Mouse (Mus musculus) kidney, embryonic 15.5 days (tissue): ENCODE measurements at regions not wholly inside any gene's neighbourhood (a gene's known extent, or its start where the extent isn't known, plus 50 kb on each side); places are given as distances from the start of the nearest gene placed in this dataset.

Experiments used
- ATAC-seq: fragments of 200-750 bp; cut with Nextera tagmentation; replicated peaks from 2 replicates; pipeline ENCODE4 v1.8.0; 2017; ENCODE audit warnings: moderate TSS enrichment; ENCODE audit not compliant: low FRiP score
- H3K27ac ChIP-seq: fragments of 300-500 bp; sonication (generic); 2 replicates; pipeline ENCODE4 v1.5.1; 2015; ENCODE audit warnings: mild to moderate bottlenecking, inconsistent platforms
- H3K27me3 ChIP-seq: fragments of 300-500 bp; sonication (generic); 2 replicates; pipeline ENCODE4 v1.6.1; 2015; ENCODE audit warnings: inconsistent platforms
- H3K36me3 ChIP-seq: fragments of 300-500 bp; sonication (generic); 2 replicates; pipeline ENCODE4 v1.6.1; 2015; ENCODE audit warnings: inconsistent platforms
- H3K4me1 ChIP-seq: fragments of 300-500 bp; sonication (generic); 2 replicates; pipeline ENCODE4 v1.6.1; 2015; ENCODE audit warnings: inconsistent platforms
- H3K4me2 ChIP-seq: fragments of 300-500 bp; sonication (generic); 2 replicates; pipeline ENCODE4 v1.6.1; 2015; ENCODE audit warnings: moderate library complexity, mild to moderate bottlenecking, inconsistent platforms
- H3K4me3 ChIP-seq: fragments of 300-500 bp; sonication (generic); replicated peaks from 2 replicates; pipeline ENCODE4 v1.5.1; 2015; ENCODE audit warnings: mild to moderate bottlenecking, inconsistent platforms
- H3K9ac ChIP-seq: fragments of 300-500 bp; sonication (generic); 2 replicates; pipeline ENCODE4 v1.6.1; 2015; ENCODE audit warnings: mild to moderate bottlenecking, inconsistent platforms
- H3K9me3 ChIP-seq: fragments of 300-500 bp; sonication (generic); replicated peaks from 2 replicates; pipeline ENCODE4 v1.6.1; 2016; ENCODE audit warnings: inconsistent platforms
- WGBS: fragments of 180-500 bp; shearing (Covaris S2); methylation state at CpG from one replicate; pipeline ENCODE4 v1.1.7; 2015; ENCODE audit warnings: mixed read lengths; 5-methylcytosine and 5-hydroxymethylcytosine counted together

DNA sequence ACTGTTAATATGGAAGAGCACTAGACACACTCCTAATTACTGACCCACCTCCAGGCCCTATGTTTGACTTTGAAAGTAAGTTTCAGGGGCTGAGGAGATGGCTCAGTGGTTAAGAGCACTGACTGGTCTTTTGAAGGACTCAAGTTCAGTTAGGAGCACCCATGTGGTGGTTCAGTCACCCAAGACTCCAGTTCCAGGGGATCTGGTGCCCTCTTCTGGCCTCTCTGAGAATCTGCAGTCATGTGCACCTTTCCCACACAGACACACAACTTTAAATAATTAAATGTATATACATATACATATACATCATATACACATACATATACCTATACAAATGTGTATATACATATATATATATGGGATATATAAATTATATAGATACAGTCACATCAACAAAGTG, 91.5 kb upstream of the Mvb12b start:
- no peak overlapping the region for H3K9ac ChIP-seq
- peaks cover 6% of the 10 kb centered on the region; the same call in 1 of the 2 replicates for H3K4me1 ChIP-seq
- H3K9me3 ChIP-seq, result no peaks in the 10 kb centered on the region
- H3K4me3 ChIP-seq, result no peak overlapping the region
- no peaks in the 10 kb centered on the region for H3K36me3 ChIP-seq
- no peak overlapping the region for H3K4me2 ChIP-seq
- no peak for ATAC-seq
- H3K27ac ChIP-seq, result no peak overlapping the region
- H3K27me3 ChIP-seq, result no peaks in the 10 kb centered on the region

GRCm38 (mm10) chr2:33978550-33978949, 90.8 kb upstream of the Mvb12b start:
- H3K9ac ChIP-seq, result no peak overlapping the region
- WGBS, result 82% methylated on average over 4 of the region's 4 CpGs

GRCm38 (mm10) chr2:33977576-33978352, 90.0 kb upstream of the Mvb12b start:
- Histone ChIP-seq H3K36me3 (no peaks in the 10 kb centered on the region), H3K9ac (no peak overlapping the region), H3K27me3 (no peaks in the 10 kb centered on the region), H3K4me2 (no peak overlapping the region), H3K27ac (no peak overlapping the region), H3K4me3 (no peak overlapping the region), H3K4me1 (peaks cover 6% of the 10 kb centered on the region; the same call in 1 of the 2 replicates), H3K9me3 (no peaks in the 10 kb centered on the region)
- ATAC-seq, result no peak
- WGBS, result 68% methylated on average over 20 of the region's 20 CpGs

More at GRCm38 (mm10) chr2:33978550-33978949, 90.8 kb upstream of the Mvb12b start:
- Histone ChIP-seq H3K9me3 (no peaks in the 10 kb centered on the region), H3K27me3 (no peaks in the 10 kb centered on the region), H3K4me3 (no peak overlapping the region), H3K36me3 (no peaks in the 10 kb centered on the region), H3K27ac (no peak overlapping the region), H3K4me2 (no peak overlapping the region), H3K4me1 (peaks cover 6% of the 10 kb centered on the region; the same call in 1 of the 2 replicates)
- ATAC-seq, result no peak

- H3K4me2 ChIP-seq, result no peak overlapping the region
- H3K4me3 ChIP-seq, result no peak overlapping the region
- no peak overlapping the region for H3K9ac ChIP-seq
- no peak for ATAC-seq
- H3K4me1 ChIP-seq, result peaks cover 6% of the 10 kb centered on the region; the same call in 1 of the 2 replicates
- H3K9me3 ChIP-seq, result no peaks in the 10 kb centered on the region
- WGBS, result 91% methylated on average over 5 of the region's 5 CpGs
- H3K27me3 ChIP-seq, result peaks cover under 1% of the 10 kb centered on the region; the same call in 1 of the 2 replicates
- no peak overlapping the region for H3K27ac ChIP-seq
- no peaks in the 10 kb centered on the region for H3K36me3 ChIP-seq
Measured at GRCm38 (mm10) chr2:33977151-33977550, 89.4 kb upstream of the Mvb12b start.

DNA sequence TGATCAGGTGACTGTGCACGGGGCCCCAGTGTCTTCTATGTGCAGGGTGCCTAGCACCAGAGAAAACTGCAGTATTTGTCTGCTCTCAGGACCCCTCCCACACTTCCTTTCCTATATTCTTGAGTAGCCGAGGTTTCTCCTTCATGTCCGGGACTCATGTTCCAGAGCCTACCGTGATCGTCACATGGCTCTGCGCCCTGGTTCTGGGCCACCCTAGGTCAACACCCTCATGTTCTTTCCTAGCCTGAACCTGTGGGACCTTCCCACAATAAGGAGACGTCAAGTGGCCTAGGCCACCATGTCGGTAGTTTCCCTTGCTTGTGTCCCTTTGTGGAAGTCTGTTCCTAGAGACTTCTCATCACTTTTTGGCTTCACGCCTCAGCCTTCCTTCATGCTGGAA, 88.4 kb upstream of the Mvb12b start:
- peak overlapping the region; percentile 48 for H3K4me2 ChIP-seq
- 74% methylated on average over 9 of the region's 9 CpGs for WGBS

GRCm38 (mm10) chr2:33975423-33976127, 87.8 kb upstream of the Mvb12b start:
- ATAC-seq, result peak; percentile 75
- 56% methylated on average over 14 of the region's 14 CpGs for WGBS
- Histone ChIP-seq H3K9ac (no peak overlapping the region), H3K4me2 (peak overlapping the region; percentile 48), H3K36me3 (no peaks in the 10 kb centered on the region), H3K27me3 (peaks cover 3% of the 10 kb centered on the region; the same call in 1 of the 2 replicates), H3K4me1 (peaks cover 6% of the 10 kb centered on the region; the same call in 1 of the 2 replicates), H3K4me3 (peak overlapping the region; percentile 11; the same call in 1 of the 2 replicates), H3K27ac (no peak overlapping the region), H3K9me3 (no peaks in the 10 kb centered on the region)

More for the DNA sequence above, 88.4 kb upstream of the Mvb12b start:
- H3K4me1 ChIP-seq, result peaks cover 6% of the 10 kb centered on the region; the same call in 1 of the 2 replicates
- peak overlapping the region; percentile 11; the same call in 1 of the 2 replicates for H3K4me3 ChIP-seq
- H3K27me3 ChIP-seq, result peaks cover 3% of the 10 kb centered on the region; the same call in 1 of the 2 replicates
- H3K9me3 ChIP-seq, result no peaks in the 10 kb centered on the region
- no peak for ATAC-seq
- H3K27ac ChIP-seq, result no peak overlapping the region
- H3K36me3 ChIP-seq, result no peaks in the 10 kb centered on the region
- no peak overlapping the region for H3K9ac ChIP-seq

GRCm38 (mm10) chr2:33974737-33975422, 87.1 kb upstream of the Mvb12b start:
- Histone ChIP-seq H3K9ac (no peak overlapping the region), H3K9me3 (no peaks in the 10 kb centered on the region), H3K4me2 (no peak overlapping the region), H3K36me3 (no peaks in the 10 kb centered on the region), H3K27me3 (peaks cover 3% of the 10 kb centered on the region; the same call in 1 of the 2 replicates), H3K4me3 (no peak overlapping the region), H3K4me1 (peaks cover 6% of the 10 kb centered on the region; the same call in 1 of the 2 replicates), H3K27ac (no peak overlapping the region)
- 71% methylated on average over 15 of the region's 15 CpGs for WGBS
- no peak for ATAC-seq

- Histone ChIP-seq H3K27ac (no peak overlapping the region), H3K4me2 (no peak overlapping the region), H3K27me3 (peaks cover 3% of the 10 kb centered on the region; the same call in 1 of the 2 replicates), H3K36me3 (no peaks in the 10 kb centered on the region), H3K9ac (no peak overlapping the region), H3K9me3 (no peaks in the 10 kb centered on the region), H3K4me1 (peaks cover 6% of the 10 kb centered on the region; the same call in 1 of the 2 replicates), H3K4me3 (no peak overlapping the region)
- WGBS, result 94% methylated on average over 3 of the region's 3 CpGs
- ATAC-seq, result no peak
Measured at GRCm38 (mm10) chr2:33974031-33974430, 86.3 kb upstream of the Mvb12b start.

- peaks cover 3% of the 10 kb centered on the region; the same call in 1 of the 2 replicates for H3K27me3 ChIP-seq
- WGBS, result 70% methylated on average over 4 of the region's 4 CpGs
- no peak overlapping the region for H3K4me3 ChIP-seq
- no peak overlapping the region for H3K9ac ChIP-seq
- peaks cover 6% of the 10 kb centered on the region; the same call in 1 of the 2 replicates for H3K4me1 ChIP-seq
- no peak overlapping the region for H3K27ac ChIP-seq
- H3K9me3 ChIP-seq, result no peaks in the 10 kb centered on the region
- H3K36me3 ChIP-seq, result no peaks in the 10 kb centered on the region
- peak; percentile 69 for ATAC-seq
- H3K4me2 ChIP-seq, result no peak overlapping the region
Measured at GRCm38 (mm10) chr2:33973213-33973834, 85.6 kb upstream of the Mvb12b start.

DNA sequence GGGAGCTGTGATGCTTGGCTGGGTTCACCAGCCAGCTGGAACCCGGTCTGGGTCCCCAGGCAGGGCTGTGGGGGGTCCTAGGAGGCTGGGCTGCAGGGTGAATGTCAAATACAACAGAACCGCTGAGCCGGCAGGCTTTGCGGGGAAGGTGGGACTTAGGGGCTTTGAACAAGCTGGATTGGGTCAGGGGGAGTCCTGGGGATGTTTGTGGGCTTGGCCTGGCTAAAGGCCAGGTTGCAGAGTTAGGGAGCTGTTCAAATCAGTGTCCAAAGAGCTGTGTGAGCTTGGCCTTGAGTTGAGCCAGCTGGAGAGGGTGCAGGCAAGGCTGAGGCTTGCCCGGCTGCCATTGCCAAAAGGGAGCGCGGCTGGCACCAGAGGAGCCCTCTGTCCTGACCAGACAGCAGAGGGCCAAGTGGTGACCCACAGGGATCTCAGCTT, 79.3 kb upstream of the Mvb12b start:
- WGBS, result 23% methylated on average over 7 of the region's 7 CpGs
- Histone ChIP-seq H3K4me3 (peak overlapping the region; percentile 28), H3K4me1 (peaks cover 17% of the 10 kb centered on the region), H3K9me3 (no peaks in the 10 kb centered on the region), H3K36me3 (no peaks in the 10 kb centered on the region), H3K27me3 (peaks cover 11% of the 10 kb centered on the region; the same call in 1 of the 2 replicates), H3K27ac (peak overlapping the region; percentile 67), H3K4me2 (peak overlapping the region; percentile 60), H3K9ac (peak overlapping the region; percentile 19; the same call in 1 of the 2 replicates)
- peak; percentile 90 for ATAC-seq

- WGBS, result 9% methylated on average over 35 of the region's 35 CpGs
- peaks cover 10% of the 10 kb centered on the region; the same call in 1 of the 2 replicates for H3K27me3 ChIP-seq
- peak overlapping the region; percentile 28 for H3K4me3 ChIP-seq
- H3K27ac ChIP-seq, result peak overlapping the region; percentile 67
- peak; percentile 28; the same call in 1 of the 2 replicates for ATAC-seq
- H3K4me2 ChIP-seq, result peak overlapping the region; percentile 60
- no peaks in the 10 kb centered on the region for H3K9me3 ChIP-seq
- no peaks in the 10 kb centered on the region for H3K36me3 ChIP-seq
- H3K9ac ChIP-seq, result peak overlapping the region; percentile 19; the same call in 1 of the 2 replicates
- H3K4me1 ChIP-seq, result peaks cover 17% of the 10 kb centered on the region
Measured at GRCm38 (mm10) chr2:33966389-33966983, 78.7 kb upstream of the Mvb12b start.
